Mouse (Mus musculus) left cerebral cortex, postnatal 10 days (tissue): Measurements from ENCODE around the gene Armc9. TPM values are rescaled to one million over a fixed set of nuclear protein-coding genes. Genes with fewer than 3 reads are reported as not detected.

ENCODE experiments used
- DNase-seq, 2 experiments: peaks; one replicate each; pipeline ENCODE4 v3.0.0; 2021 to 2022; ENCODE audit warnings: low spot score in 2 of 2, mixed read lengths in 1 of 2; ENCODE audit errors: extremely low spot score in 1 of 2
- intact Hi-C: fragments of 180-260 bp; cut with DNase I; formaldehyde crosslinking; loops from one replicate; pipeline ENCODE4 v1.15.1; 2025
- total RNA-seq, 2 experiments: library from RNA; stranded (reverse); gene quantifications; 2 replicates each; pipeline ENCODE4 v1.2.3; 2021

Armc9 gene
- total RNA-seq, 2 experiments from 2014 or later, result 40.7 to 45.7 TPM

DNA sequence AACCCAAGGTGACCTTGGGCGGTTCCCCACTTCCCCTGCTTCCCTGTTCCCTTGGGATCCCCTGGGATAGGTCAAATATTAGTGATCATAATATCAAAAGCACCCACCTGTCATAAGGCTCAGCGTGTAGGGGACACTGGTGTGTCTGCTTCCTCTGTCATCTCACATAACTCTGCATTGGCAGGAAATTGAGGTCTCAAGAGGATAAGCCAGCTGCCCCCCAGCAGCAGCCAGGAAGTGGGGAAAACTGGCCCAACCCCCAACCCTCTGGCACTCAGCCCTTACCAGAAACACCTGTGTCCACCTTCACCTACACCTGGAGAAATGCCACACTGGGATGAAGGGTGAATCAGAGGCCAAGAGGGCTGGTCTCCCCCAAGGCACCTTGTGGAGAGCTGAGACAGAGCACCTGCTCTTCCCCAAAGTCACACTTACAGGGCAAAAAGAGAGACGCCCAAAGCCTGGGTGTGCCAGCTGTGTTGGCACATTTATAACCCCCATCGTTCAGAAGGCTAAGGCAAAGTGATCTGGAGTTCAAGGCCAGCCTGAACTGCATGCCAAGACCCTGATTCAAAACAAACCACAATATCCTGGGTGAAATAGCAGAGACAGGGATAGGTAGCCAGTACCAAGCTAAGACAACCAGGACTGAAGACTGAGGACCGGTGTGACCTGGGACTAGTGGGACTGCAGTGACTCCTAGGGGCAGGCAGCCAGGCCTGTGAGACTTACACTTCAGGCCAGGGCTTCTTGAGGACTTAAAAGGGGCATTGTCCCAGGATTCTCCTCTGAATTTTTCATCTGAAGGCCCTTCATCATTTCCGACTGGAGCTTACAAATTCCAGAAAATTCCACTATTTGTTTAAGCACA, 146.9 kb downstream of the Armc9 start:
- intact Hi-C loops, result no loop called here
- DNase-seq, result no peak

DNA sequence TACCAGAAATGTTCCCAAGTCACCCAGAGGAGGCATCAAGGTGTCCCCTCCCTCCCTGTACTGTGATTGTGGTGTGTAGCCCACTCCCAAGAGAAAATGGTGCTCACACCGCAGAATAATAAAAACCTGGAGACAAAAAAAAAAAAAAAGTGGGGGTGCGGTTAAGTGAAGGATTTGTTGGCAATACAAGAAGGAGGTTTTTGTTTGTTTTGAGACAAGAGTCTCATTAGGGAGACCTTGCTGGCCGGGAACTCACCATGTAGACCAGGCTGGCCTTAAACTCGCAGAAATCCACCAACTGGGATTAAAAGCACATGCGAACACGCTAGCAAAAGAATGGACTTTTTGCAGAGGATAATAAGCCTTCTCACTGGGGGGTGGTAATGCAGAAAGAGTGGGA, 148.0 kb downstream of the Armc9 start, which contains the start of gene B3gnt7:
Gene B3gnt7 (plus strand): TSS at position 301 of the 400 bp plus-strand sequence.
- intact Hi-C loops, result no loop called here
- DNase-seq, result no peak

GRCm38 (mm10) chr1:86303063-86303872, 148.7 kb downstream of the Armc9 start:
- intact Hi-C loops, result no loop called here
- peak; percentile 38 to 90 for DNase-seq

DNA sequence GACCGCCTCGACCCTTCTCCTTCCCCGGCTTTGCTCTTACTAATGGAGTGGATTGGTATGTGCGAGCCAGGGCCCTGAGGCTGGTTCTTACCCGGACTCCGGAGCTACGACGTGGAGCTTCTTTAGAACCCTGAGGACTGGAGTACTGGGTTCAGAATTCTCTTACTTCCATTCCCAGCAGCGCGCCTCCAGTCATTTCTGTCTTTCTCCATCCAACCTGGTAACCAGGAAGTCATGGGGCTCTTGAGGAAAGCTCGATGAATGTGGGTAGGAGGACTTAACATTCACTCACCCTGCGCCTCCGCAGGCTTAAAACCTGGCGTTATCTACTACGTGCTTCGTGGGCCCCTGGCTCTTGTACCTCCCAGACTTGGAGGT, 149.3 kb downstream of the Armc9 start:
- intact Hi-C loops, result no loop called here
- no peak for DNase-seq

GRCm38 (mm10) chr1:86306686-86307085, 152.1 kb downstream of the Armc9 start:
- intact Hi-C loops, result no loop called here
- no peak for DNase-seq

- intact Hi-C loops, result no loop called here
- DNase-seq, result no peak
Measured at GRCm38 (mm10) chr1:86307177-86307762, 152.7 kb downstream of the Armc9 start.

DNA sequence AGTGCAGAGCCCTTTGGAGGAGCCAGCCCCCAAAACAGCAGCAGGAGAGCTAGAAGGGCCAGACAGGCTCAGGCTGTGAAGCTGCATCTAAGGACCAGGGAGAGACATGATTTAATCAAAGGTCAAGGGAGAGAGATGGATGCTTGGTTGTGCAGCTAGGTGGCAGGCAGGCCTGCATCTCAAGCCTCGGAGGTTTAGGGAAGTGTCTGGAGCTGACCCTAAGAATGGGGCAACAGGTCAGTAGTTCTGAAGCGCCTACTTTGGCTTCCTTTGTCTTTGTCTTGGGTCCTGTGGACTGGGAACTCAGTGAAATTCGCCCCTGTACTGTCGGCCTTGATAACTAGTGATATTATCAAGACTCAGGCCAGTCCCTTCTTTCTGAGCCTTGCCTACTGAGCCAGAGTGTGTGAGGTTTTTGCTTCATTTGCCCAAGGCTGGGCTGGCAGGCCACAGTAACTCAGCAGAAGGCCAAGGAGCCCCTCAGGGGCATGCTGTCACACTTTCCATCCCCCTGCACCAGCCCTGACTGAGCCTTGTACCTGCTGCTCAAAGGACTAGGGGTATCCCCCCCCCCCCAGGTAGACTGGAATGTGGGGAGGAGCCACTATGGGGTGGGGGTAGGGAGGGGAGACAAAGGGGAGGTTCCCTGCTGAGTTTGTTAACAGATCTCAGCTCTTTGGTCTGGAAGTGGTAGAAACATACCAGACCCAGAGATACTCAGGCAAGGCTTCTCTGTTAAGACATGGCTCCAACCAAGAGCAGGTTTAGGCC, 153.5 kb downstream of the Armc9 start:
- intact Hi-C loops, result no loop called here
- DNase-seq, result no peak

DNA sequence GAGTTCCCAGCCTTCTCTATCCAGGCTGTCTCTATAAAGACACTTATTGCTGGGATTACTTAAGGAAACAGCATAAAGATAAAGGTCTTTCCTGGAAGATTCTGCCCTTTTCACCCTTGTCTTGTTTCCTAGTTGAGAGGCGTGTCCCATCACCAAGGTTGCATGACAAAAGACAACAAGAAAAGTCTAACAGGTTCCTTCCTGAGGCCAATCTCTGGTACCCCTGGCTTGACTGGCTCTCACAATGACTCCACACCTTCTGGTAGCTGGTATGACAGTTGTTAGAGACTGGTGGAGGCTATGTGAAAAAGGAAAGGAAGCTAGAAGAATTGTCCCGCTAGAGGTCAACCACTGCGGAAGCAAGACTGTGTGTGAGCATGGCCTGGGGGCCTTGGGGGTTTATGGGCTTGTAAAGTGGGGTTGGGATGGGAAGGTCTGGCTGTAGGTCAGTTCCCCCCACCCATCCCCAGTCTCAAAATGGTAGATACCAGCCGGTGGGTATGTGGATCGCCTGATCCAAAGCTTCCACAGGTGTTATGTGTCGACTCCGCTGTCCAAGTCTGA, 154.8 kb downstream of the Armc9 start:
- DNase-seq, result no peak
- intact Hi-C loops, result no loop called here

- intact Hi-C loops, result no loop called here
- no peak for DNase-seq
Measured at GRCm38 (mm10) chr1:86310536-86311310, 156.1 kb downstream of the Armc9 start.

- intact Hi-C loops, result no loop called here
- no peak for DNase-seq
Measured at GRCm38 (mm10) chr1:86311467-86312005, 157.0 kb downstream of the Armc9 start.

- intact Hi-C loops, result no loop called here
- no peak for DNase-seq
Measured at GRCm38 (mm10) chr1:86312269-86312668, 157.7 kb downstream of the Armc9 start.

DNA sequence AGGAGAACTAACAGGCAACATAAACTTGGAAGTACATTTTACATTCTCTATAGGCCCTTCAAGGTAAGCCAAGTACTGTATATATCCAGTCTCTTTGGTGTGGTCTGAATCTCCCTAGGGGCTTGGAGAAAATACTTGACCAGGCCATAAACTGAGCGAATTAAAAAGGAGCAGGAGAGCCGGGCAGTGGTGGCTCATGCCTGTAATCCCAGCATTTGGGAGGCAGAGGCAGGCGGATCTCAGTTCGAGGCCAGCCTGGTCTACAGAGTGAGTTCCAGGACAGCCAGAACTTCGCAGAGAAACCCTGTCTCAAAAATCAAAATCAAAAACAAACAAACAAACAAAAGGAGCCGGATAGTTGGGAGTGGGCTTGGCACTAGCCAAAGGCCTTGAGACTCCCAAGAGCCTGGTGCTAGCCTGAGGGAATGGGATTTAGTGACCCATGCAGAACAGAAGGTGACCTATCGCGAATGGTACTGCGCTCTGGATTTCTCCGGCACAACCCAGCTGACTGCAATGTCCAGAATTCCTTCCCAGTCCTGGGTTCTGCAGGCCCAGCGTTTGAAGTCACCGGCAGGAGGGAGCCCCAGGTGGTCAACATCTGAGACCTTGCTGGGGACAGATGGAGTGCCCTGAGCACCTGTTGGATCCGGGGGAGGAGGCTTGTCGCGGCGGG, 158.7 kb downstream of the Armc9 start:
- intact Hi-C loops, result no loop called here

GRCm38 (mm10) chr1:86313772-86314125, 159.2 kb downstream of the Armc9 start:
- peak in 1 of 2 experiments; percentile 44 for DNase-seq
- intact Hi-C loops, result no loop called here

More for the DNA sequence above, 158.7 kb downstream of the Armc9 start:
- DNase-seq, result no peak

- no peak for DNase-seq
- intact Hi-C loops, result no loop called here
Measured at GRCm38 (mm10) chr1:86320822-86321413, 166.3 kb downstream of the Armc9 start.
